Comparison of ENCODE assay signal across 9 mouse cellular contexts in the genomic region with DNA sequence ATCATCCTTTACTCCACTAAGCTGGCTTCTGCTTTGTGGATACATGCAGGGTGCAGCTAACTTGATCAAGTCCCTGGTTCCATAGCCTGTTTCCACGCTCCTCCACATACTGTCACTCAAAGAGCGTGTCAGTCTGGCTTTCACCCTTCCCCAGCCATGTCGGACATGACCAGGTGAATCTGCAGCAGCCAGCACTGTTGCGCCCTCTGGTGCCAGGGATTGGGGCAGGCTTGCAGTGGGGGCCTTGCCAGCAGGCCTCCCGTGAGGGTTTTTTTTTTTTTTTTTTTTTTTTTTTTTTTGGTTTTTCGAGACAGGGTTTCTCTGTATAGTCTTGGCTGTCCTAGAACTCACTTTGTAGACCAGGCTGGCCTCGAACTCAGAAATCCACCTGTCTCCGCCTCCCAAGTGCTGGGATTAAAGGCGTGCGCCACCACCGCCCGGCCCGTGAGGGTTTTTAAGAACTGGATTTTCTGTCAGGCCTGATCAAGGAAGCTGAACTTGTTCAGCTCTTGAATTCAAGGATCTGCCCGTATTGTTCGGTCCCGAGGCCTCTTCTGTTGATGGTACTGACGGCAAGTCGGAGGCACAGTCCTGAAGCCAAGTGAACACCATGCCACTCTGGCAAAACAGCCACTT. TPM values are rescaled to one million over a fixed set of nuclear protein-coding genes. Genes with fewer than 3 reads are reported as not detected.
DNase-seq lines count a peak whose midpoint lies in the region; ATAC-seq and TF ChIP-seq lines count a peak whose summit lies in the region.
"Had no signal": no experiment of that assay in that cellular context is flagged by ENCODE, and none has a peak within 500 bp of the region (broad histone marks: within the 10 kb centered on the region; RNA-seq: fewer than 3 reads in every experiment).

No protein-coding gene starts in this region.

- ATAC-seq in hindbrain, embryonic 11.5 days (ENCODE audit: low FRiP score), result no peak
- no peak; the same call in 1 of the 2 replicates for ATAC-seq in hindbrain, embryonic 14.5 days (ENCODE audit: low FRiP score)
- ATAC-seq in heart, postnatal 0 days (ENCODE audit: insufficient read depth, low read depth), result peak; percentile 63
- ATAC-seq in liver, embryonic 15.5 days (ENCODE audit: insufficient read depth), result 0 out of 2 replicates have a peak, but pooled peaks have one; percentile 9
- ATAC-seq in hindbrain, embryonic 16.5 days, result no peak

- H3K27ac ChIP-seq in hindbrain, embryonic 11.5 days (ENCODE audit: low read depth, low read length), result no peak overlapping the region
- H3K27ac ChIP-seq in hindbrain, embryonic 14.5 days, result no peak overlapping the region
- H3K27ac ChIP-seq in heart, postnatal 0 days (ENCODE audit: low read depth), result no peak overlapping the region
- no peak overlapping the region for H3K27ac ChIP-seq in liver, embryonic 15.5 days (replicated peaks)
- no peak overlapping the region for H3K27ac ChIP-seq in hindbrain, embryonic 16.5 days (ENCODE audit: low read depth, low read length)
- H3K27ac ChIP-seq: midbrain, embryonic 12.5 days had no signal

- H3K36me3 ChIP-seq in hindbrain, embryonic 11.5 days (ENCODE audit: control insufficient read depth, insufficient read depth, low read length), result peaks cover 38% of the 10 kb centered on the region
- H3K36me3 ChIP-seq in hindbrain, embryonic 14.5 days (replicated peaks; ENCODE audit: control insufficient read depth, insufficient read depth), result peaks cover 98% of the 10 kb centered on the region
- H3K36me3 ChIP-seq in E14TG2a.4 (ENCODE audit: insufficient read depth, low read length), result peaks cover 97% of the 10 kb centered on the region
- peaks cover 77% of the 10 kb centered on the region for H3K36me3 ChIP-seq in heart, postnatal 0 days (replicated peaks; ENCODE audit: control insufficient read depth, insufficient read depth, low read length)
- peaks cover 85% of the 10 kb centered on the region for H3K36me3 ChIP-seq in liver, embryonic 15.5 days (replicated peaks)
- H3K36me3 ChIP-seq in hindbrain, embryonic 16.5 days (ENCODE audit: control insufficient read depth, insufficient read depth, low read length), result peaks cover 51% of the 10 kb centered on the region

- peak; percentile 38 for TF ChIP-seq CTCF in E14TG2a.4 (conservative IDR thresholded peaks at IDR 0.05; ENCODE audit: low read length)
- peak; percentile 72 for TF ChIP-seq CTCF in heart, postnatal 0 days (IDR thresholded peaks at IDR 0.05; ENCODE audit: low read depth)

- no peaks in the 10 kb centered on the region for H3K27me3 ChIP-seq in hindbrain, embryonic 11.5 days (ENCODE audit: control insufficient read depth, insufficient read depth, low read length)
- H3K27me3 ChIP-seq in hindbrain, embryonic 14.5 days (ENCODE audit: control insufficient read depth, insufficient read depth, low read length), result no peaks in the 10 kb centered on the region
- H3K27me3 ChIP-seq in E14TG2a.4 (ENCODE audit: insufficient read depth, low read length), result no peaks in the 10 kb centered on the region
- no peaks in the 10 kb centered on the region for H3K27me3 ChIP-seq in heart, postnatal 0 days (ENCODE audit: control insufficient read depth, insufficient read depth, low read length)
- no peaks in the 10 kb centered on the region for H3K27me3 ChIP-seq in liver, embryonic 15.5 days
- no peaks in the 10 kb centered on the region for H3K27me3 ChIP-seq in hindbrain, embryonic 16.5 days (replicated peaks; ENCODE audit: control insufficient read depth, insufficient read depth, low read length)
- H3K27me3 ChIP-seq: midbrain, embryonic 12.5 days had no signal

- TF ChIP-seq EP300 in heart, postnatal 0 days (IDR thresholded peaks at IDR 0.05; ENCODE audit: low read depth), result no peak

- no peak overlapping the region for H3K9ac ChIP-seq in hindbrain, embryonic 11.5 days (ENCODE audit: low read depth, low read length)
- H3K9ac ChIP-seq in hindbrain, embryonic 14.5 days, result no peak overlapping the region
- no peak overlapping the region for H3K9ac ChIP-seq in heart, postnatal 0 days (replicated peaks; ENCODE audit: low read depth, low read length)
- H3K9ac ChIP-seq in liver, embryonic 15.5 days, result no peak overlapping the region
- no peak overlapping the region; the same call in 1 of the 2 replicates for H3K9ac ChIP-seq in hindbrain, embryonic 16.5 days (ENCODE audit: low read depth, low read length)
- H3K9ac ChIP-seq: midbrain, embryonic 12.5 days had no signal

- peak; percentile 37 for DNase-seq in hindbrain, embryonic 11.5 days (ENCODE audit: low spot score)
- no peak for DNase-seq in hindbrain, embryonic 14.5 days (ENCODE audit: low spot score)
- DNase-seq in cerebellum, adult 11 months, result peak; percentile 69
- DNase-seq in heart, postnatal 0 days (ENCODE audit: low spot score), result peak; percentile 52
- peak; percentile 32 to 78 for DNase-seq in spleen, postnatal 10 days (ENCODE audit: low spot score in 2 of 2)

- no peak overlapping the region for H3K4me2 ChIP-seq in hindbrain, embryonic 11.5 days (replicated peaks; ENCODE audit: low read depth, low read length)
- no peak overlapping the region for H3K4me2 ChIP-seq in hindbrain, embryonic 14.5 days (replicated peaks)
- H3K4me2 ChIP-seq in heart, postnatal 0 days (ENCODE audit: low read depth, low read length), result no peak overlapping the region
- H3K4me2 ChIP-seq in liver, embryonic 15.5 days, result no peak overlapping the region
- H3K4me2 ChIP-seq in hindbrain, embryonic 16.5 days (ENCODE audit: low read length), result no peak overlapping the region
- H3K4me2 ChIP-seq: midbrain, embryonic 12.5 days had no signal

- no peaks in the 10 kb centered on the region for H3K9me3 ChIP-seq in hindbrain, embryonic 11.5 days (ENCODE audit: control insufficient read depth, low read length)
- H3K9me3 ChIP-seq in hindbrain, embryonic 14.5 days (ENCODE audit: control insufficient read depth, low read length), result no peaks in the 10 kb centered on the region
- H3K9me3 ChIP-seq in E14TG2a.4 (ENCODE audit: low read length), result no peaks in the 10 kb centered on the region
- H3K9me3 ChIP-seq in heart, postnatal 0 days (replicated peaks; ENCODE audit: control insufficient read depth, low read length), result no peaks in the 10 kb centered on the region
- no peaks in the 10 kb centered on the region for H3K9me3 ChIP-seq in liver, embryonic 15.5 days (replicated peaks)
- no peaks in the 10 kb centered on the region for H3K9me3 ChIP-seq in hindbrain, embryonic 16.5 days (ENCODE audit: control insufficient read depth, low read length)
- H3K9me3 ChIP-seq: midbrain, embryonic 12.5 days had no signal

- no peak overlapping the region for H3K4me3 ChIP-seq in hindbrain, embryonic 11.5 days (ENCODE audit: low read depth, low read length)
- H3K4me3 ChIP-seq in hindbrain, embryonic 14.5 days (replicated peaks; ENCODE audit: low read length), result no peak overlapping the region
- H3K4me3 ChIP-seq in E14TG2a.4 (replicated peaks; ENCODE audit: low read length), result peak overlapping the region; percentile 26
- no peak overlapping the region for H3K4me3 ChIP-seq in heart, postnatal 0 days (ENCODE audit: low read depth, low read length)
- no peak overlapping the region for H3K4me3 ChIP-seq in liver, embryonic 15.5 days (replicated peaks)
- H3K4me3 ChIP-seq in hindbrain, embryonic 16.5 days (ENCODE audit: low read length), result no peak overlapping the region
- H3K4me3 ChIP-seq: midbrain, embryonic 12.5 days had no signal

- H3K4me1 ChIP-seq in hindbrain, embryonic 11.5 days (replicated peaks; ENCODE audit: control insufficient read depth, insufficient read depth, low read length), result no peaks in the 10 kb centered on the region
- no peaks in the 10 kb centered on the region for H3K4me1 ChIP-seq in hindbrain, embryonic 14.5 days (replicated peaks; ENCODE audit: control insufficient read depth, insufficient read depth, low read length)
- H3K4me1 ChIP-seq in E14TG2a.4 (replicated peaks; ENCODE audit: low read depth, low read length), result peaks cover 96% of the 10 kb centered on the region
- no peaks in the 10 kb centered on the region for H3K4me1 ChIP-seq in heart, postnatal 0 days (ENCODE audit: control insufficient read depth, insufficient read depth)
- no peaks in the 10 kb centered on the region for H3K4me1 ChIP-seq in liver, embryonic 15.5 days (replicated peaks)
- H3K4me1 ChIP-seq in hindbrain, embryonic 16.5 days (ENCODE audit: control insufficient read depth, insufficient read depth, low read depth, low read length), result no peaks in the 10 kb centered on the region
- H3K4me1 ChIP-seq: midbrain, embryonic 12.5 days had no signal

- WGBS in hindbrain, embryonic 11.5 days, result 91% methylated on average over 16 of the region's 18 CpGs
- WGBS in hindbrain, embryonic 14.5 days, result 84% methylated on average over 15 of the region's 18 CpGs
- 68% methylated on average over 11 of the region's 18 CpGs for WGBS in heart, postnatal 0 days
- WGBS in liver, embryonic 15.5 days (ENCODE audit: insufficient replicate concordance), result 78% methylated on average over 17 of the region's 18 CpGs
- 82% methylated on average over 17 of the region's 18 CpGs for WGBS in hindbrain, embryonic 16.5 days

RNA-seq across cellular contexts. Expression of a gene that starts 41.1 kb away (rescaled TPM):
- 57.6 and 69.0 TPM in 2 replicates for polyA plus RNA-seq in hindbrain, embryonic 11.5 days (2014; fragmentation: Nextera tagmentation; extraction: Ambion mirVana)
- polyA plus RNA-seq in hindbrain, embryonic 14.5 days (2014; fragmentation: Nextera tagmentation; extraction: Ambion mirVana), result 105 and 119 TPM in 2 replicates
- 66.5 and 74.1 TPM in 2 replicates for total RNA-seq in heart, postnatal 0 days (2014; rRNA removed; ENCODE audit: low replicate concordance)
- polyA plus RNA-seq in heart, postnatal 0 days (2015; fragmentation: Nextera tagmentation; extraction: Ambion mirVana), result 16.1 and 19.5 TPM in 2 replicates
- polyA plus RNA-seq in liver, embryonic 15.5 days (2015; fragmentation: Nextera tagmentation; extraction: Ambion mirVana), result 8.3 and 9.6 TPM in 2 replicates
- polyA plus RNA-seq in hindbrain, embryonic 16.5 days (2015; fragmentation: Nextera tagmentation; extraction: Ambion mirVana), result 49.7 and 66.2 TPM in 2 replicates

RNA-seq across cellular contexts. Expression of a gene that starts 44.4 kb away (rescaled TPM):
- polyA plus RNA-seq in hindbrain, embryonic 11.5 days (2014; fragmentation: Nextera tagmentation; extraction: Ambion mirVana), result 23.8 and 26.8 TPM in 2 replicates
- 26.5 and 30.8 TPM in 2 replicates for polyA plus RNA-seq in hindbrain, embryonic 14.5 days (2014; fragmentation: Nextera tagmentation; extraction: Ambion mirVana)
- total RNA-seq in heart, postnatal 0 days (2014; rRNA removed; ENCODE audit: low replicate concordance), result 19.8 and 21.4 TPM in 2 replicates
- polyA plus RNA-seq in heart, postnatal 0 days (2015; fragmentation: Nextera tagmentation; extraction: Ambion mirVana), result 6.7 and 7.4 TPM in 2 replicates
- polyA plus RNA-seq in liver, embryonic 15.5 days (2015; fragmentation: Nextera tagmentation; extraction: Ambion mirVana), result 11.9 and 14.9 TPM in 2 replicates
- 32.6 and 34.1 TPM in 2 replicates for polyA plus RNA-seq in hindbrain, embryonic 16.5 days (2015; fragmentation: Nextera tagmentation; extraction: Ambion mirVana)

Comparison
In these comparisons a context has a peak if more than half of its experiments do, and no peak if none do; other contexts are left out.
1. ATAC-seq: peak in heart, postnatal 0 days (single experiment) and liver, embryonic 15.5 days (single experiment); none in hindbrain, embryonic 11.5 days (single experiment), hindbrain, embryonic 14.5 days (single experiment) and hindbrain, embryonic 16.5 days (single experiment).